Mouse (Mus musculus): ENCODE measurements around the gene Marcks. TPM values are rescaled to one million over a fixed set of nuclear protein-coding genes. Genes with fewer than 3 reads are reported as not detected.

The Marcks gene
- polyA plus RNA-seq, 1 experiment, result 380 TPM

DNA sequence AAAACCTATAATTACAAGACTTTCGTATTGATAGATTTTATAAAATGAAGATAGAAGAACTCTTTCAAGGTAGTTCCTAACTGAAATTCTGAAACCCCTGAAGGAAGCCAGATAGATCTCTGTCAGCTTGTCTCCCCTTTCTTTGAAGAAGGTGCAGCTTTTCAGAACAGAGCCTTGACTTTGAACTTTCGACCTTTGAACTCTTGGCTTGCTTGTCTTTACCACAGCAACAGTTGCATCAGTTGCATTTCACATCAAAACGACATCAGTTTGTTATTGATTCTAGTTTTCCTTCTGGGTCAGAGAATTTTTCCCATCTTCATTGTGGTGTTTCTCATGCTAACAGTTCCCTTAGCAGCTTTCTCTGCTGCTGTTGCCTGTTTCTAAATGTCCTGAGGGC, 9.3 kb upstream of the Marcks start:
- DNase-seq (ENCODE audit: low read depth), result no peak
- TF ChIP-seq POLR2A (IDR thresholded peaks at IDR 0.05; ENCODE audit: borderline replicate concordance, extremely low read depth, insufficient read depth, insufficient read length, poor library complexity, severe bottlenecking) (no peak), CTCF (IDR thresholded peaks at IDR 0.05; ENCODE audit: borderline replicate concordance, extremely low read depth, insufficient read depth, insufficient read length) (no peak)

DNA sequence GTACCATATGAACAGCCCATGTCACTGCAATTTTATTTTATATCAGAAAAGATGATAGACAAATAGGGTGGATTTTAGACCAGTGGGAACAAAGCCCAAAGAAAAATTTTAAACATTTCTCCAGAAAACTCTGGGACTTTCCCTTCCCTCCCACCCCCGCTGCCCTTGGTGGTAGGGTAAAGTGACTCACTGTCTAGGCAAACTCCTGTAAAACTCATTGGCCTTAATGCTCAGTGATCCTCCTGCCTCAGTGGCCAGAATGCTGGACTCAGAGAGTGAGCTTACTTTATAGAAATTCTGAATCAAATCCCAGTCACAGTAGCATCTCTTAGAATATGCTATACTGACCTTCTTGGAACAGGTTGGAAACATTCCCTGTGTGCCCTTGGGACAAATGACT, 6.7 kb upstream of the Marcks start:
- TF ChIP-seq POLR2A (IDR thresholded peaks at IDR 0.05; ENCODE audit: borderline replicate concordance, extremely low read depth, insufficient read depth, insufficient read length, poor library complexity, severe bottlenecking) (no peak), CTCF (IDR thresholded peaks at IDR 0.05; ENCODE audit: borderline replicate concordance, extremely low read depth, insufficient read depth, insufficient read length) (no peak)
- DNase-seq (ENCODE audit: low read depth), result no peak

DNA sequence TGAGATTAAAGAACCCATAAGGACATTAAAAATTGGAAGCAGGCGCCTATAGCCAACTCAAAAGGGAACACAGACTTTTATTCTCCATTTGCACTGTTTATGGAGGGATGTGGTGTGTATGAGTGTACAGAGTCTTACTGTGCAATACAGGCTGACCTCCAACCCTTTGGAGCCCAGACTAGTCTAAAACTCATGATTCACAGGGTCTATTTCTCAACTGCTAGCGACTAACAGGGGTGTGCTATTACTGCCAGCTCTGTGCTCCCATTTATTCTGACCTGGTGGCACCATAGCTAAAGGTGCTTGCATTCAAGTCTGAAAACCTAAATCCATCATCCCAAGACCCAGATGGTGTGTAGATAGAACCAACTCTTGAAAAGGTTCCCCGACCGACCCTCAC, 2.9 kb upstream of the Marcks start:
- no peak for DNase-seq (ENCODE audit: low read depth)
- TF ChIP-seq CTCF (IDR thresholded peaks at IDR 0.05; ENCODE audit: borderline replicate concordance, extremely low read depth, insufficient read depth, insufficient read length), result no peak
- TF ChIP-seq POLR2A (IDR thresholded peaks at IDR 0.05; ENCODE audit: borderline replicate concordance, extremely low read depth, insufficient read depth, insufficient read length, poor library complexity, severe bottlenecking), result no peak

GRCm38 (mm10) chr10:37140736-37141451, 2.2 kb upstream of the Marcks start:
- DNase-seq (ENCODE audit: low read depth), result peak; percentile 99
- no peak for TF ChIP-seq CTCF (IDR thresholded peaks at IDR 0.05; ENCODE audit: borderline replicate concordance, extremely low read depth, insufficient read depth, insufficient read length)
- TF ChIP-seq POLR2A (IDR thresholded peaks at IDR 0.05; ENCODE audit: borderline replicate concordance, extremely low read depth, insufficient read depth, insufficient read length, poor library complexity, severe bottlenecking), result no peak; the same call in 1 of the 2 replicates

DNA sequence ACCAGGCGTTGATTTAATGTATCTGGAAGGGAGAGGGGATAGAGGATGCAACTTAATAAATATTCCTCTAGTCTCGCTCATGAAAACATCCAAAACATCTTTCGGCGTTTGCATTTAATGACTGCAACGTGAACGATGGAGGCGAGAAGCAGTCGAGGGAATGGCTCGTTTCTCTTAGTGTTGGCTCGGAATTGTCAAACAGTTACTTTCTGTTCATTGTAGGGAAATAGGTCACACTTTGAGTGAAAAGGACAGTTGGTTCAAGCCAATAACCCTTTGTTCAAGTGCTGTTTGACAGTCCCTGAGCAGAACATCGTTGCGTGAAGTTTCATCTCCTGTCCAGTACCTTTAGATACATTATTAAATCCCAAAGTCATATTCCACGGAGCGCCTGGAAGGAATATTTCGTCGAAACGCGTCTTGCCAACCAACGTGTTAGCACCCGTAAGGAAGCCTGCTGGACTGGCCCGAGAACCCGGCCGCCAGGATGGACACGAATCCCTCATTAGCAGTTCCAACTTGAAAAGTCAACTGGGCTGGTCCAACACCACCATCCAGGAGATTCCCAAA, 1.5 kb upstream of the Marcks start:
- DNase-seq (ENCODE audit: low read depth), result no peak
- no peak for TF ChIP-seq POLR2A (IDR thresholded peaks at IDR 0.05; ENCODE audit: borderline replicate concordance, extremely low read depth, insufficient read depth, insufficient read length, poor library complexity, severe bottlenecking)
- TF ChIP-seq CTCF (IDR thresholded peaks at IDR 0.05; ENCODE audit: borderline replicate concordance, extremely low read depth, insufficient read depth, insufficient read length), result no peak

DNA sequence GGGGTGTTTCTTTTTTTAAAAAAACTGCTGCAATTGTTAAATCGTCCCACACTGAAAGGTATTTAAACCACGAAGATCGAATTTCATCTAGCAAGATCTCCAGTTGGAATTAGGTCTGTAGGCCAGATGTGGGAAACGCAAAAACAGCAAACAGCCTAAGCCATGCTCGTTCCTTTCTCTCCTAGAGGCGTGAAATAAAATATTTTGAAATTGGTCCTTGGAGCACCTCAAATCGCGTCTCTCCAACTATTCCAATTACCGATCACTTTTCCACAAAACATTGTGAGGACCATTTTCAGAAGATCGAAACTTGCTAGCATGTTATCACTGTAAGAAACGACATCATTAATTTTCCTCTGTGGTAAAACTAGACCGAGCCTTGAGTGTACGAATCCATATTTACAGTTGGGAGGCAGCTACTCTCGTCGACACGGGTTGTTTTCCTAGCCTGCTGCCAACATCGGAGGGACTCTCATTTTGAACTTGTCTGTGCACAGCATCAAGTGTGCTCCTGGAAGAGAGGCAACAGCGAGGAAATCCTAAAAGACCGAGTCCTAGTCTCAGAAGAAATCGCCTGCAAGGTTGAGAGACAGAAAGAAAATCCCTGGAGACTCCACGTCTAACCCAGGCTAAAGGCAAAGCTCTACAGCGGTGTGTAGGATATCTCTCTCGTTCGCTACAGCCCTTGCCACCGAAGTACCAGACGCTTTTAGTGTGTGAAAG, 884 bp upstream of the Marcks start:
- TF ChIP-seq POLR2A (IDR thresholded peaks at IDR 0.05; ENCODE audit: borderline replicate concordance, extremely low read depth, insufficient read depth, insufficient read length, poor library complexity, severe bottlenecking) (no peak), CTCF (IDR thresholded peaks at IDR 0.05; ENCODE audit: borderline replicate concordance, extremely low read depth, insufficient read depth, insufficient read length) (no peak)
- peak; percentile 83 for DNase-seq (ENCODE audit: low read depth)

GRCm38 (mm10) chr10:37138311-37138731, 399 bp downstream of the Marcks start:
- no peak for TF ChIP-seq CTCF (IDR thresholded peaks at IDR 0.05; ENCODE audit: borderline replicate concordance, extremely low read depth, insufficient read depth, insufficient read length)
- TF ChIP-seq POLR2A (IDR thresholded peaks at IDR 0.05; ENCODE audit: borderline replicate concordance, extremely low read depth, insufficient read depth, insufficient read length, poor library complexity, severe bottlenecking), result no peak
- no peak for DNase-seq (ENCODE audit: low read depth)

- DNase-seq (ENCODE audit: low read depth), result peak; percentile 87
- peak; percentile 19; the same call in 1 of the 2 replicates for TF ChIP-seq POLR2A (IDR thresholded peaks at IDR 0.05; ENCODE audit: borderline replicate concordance, extremely low read depth, insufficient read depth, insufficient read length, poor library complexity, severe bottlenecking)
- TF ChIP-seq CTCF (IDR thresholded peaks at IDR 0.05; ENCODE audit: borderline replicate concordance, extremely low read depth, insufficient read depth, insufficient read length), result no peak
Observed at GRCm38 (mm10) chr10:37137531-37138310, 999 bp downstream of the Marcks start.

GRCm38 (mm10) chr10:37136981-37137518, 1.7 kb downstream of the Marcks start:
- peak; percentile 94 for DNase-seq (ENCODE audit: low read depth)
- TF ChIP-seq POLR2A (IDR thresholded peaks at IDR 0.05; ENCODE audit: borderline replicate concordance, extremely low read depth, insufficient read depth, insufficient read length, poor library complexity, severe bottlenecking) (peak; percentile 13; the same call in 1 of the 2 replicates), CTCF (IDR thresholded peaks at IDR 0.05; ENCODE audit: borderline replicate concordance, extremely low read depth, insufficient read depth, insufficient read length) (peak; percentile 83)

GRCm38 (mm10) chr10:37135951-37136751, 2.6 kb downstream of the Marcks start:
- DNase-seq (ENCODE audit: low read depth), result peak; percentile 76
- no peak for TF ChIP-seq POLR2A (IDR thresholded peaks at IDR 0.05; ENCODE audit: borderline replicate concordance, extremely low read depth, insufficient read depth, insufficient read length, poor library complexity, severe bottlenecking)
- no peak for TF ChIP-seq CTCF (IDR thresholded peaks at IDR 0.05; ENCODE audit: borderline replicate concordance, extremely low read depth, insufficient read depth, insufficient read length)
